Mouse (Mus musculus) midbrain, postnatal 0 days (tissue): ENCODE results near the gene Cadps. TPM values are rescaled to one million over a fixed set of nuclear protein-coding genes. Genes with fewer than 3 reads are reported as not detected.

Experiments used
- ATAC-seq: fragments of 200-750 bp; cut with Nextera tagmentation; 2 replicates; pipeline ENCODE4 v1.8.0; 2017; ENCODE audit warnings: moderate number of reproducible peaks, mild to moderate bottlenecking, moderate TSS enrichment, moderate library complexity; ENCODE audit not compliant: low FRiP score
- DNase-seq: peaks from one replicate; pipeline ENCODE4 v3.0.0-alpha.2; 2015; ENCODE audit warnings: low spot score
- H3K27ac ChIP-seq: fragments of 300-500 bp; sonication (generic); 2 replicates; pipeline ENCODE4 v1.5.1; 2014; ENCODE audit warnings: low read depth, mild to moderate bottlenecking, low read length, mixed read lengths
- H3K27me3 ChIP-seq: fragments of 300-500 bp; sonication (generic); 2 replicates; pipeline ENCODE4 v1.6.1; 2014; ENCODE audit warnings: low read length, control low read depth, mixed read lengths; ENCODE audit not compliant: insufficient read depth
- H3K36me3 ChIP-seq: fragments of 300-500 bp; sonication (generic); 2 replicates; pipeline ENCODE4 v1.6.1; 2014; ENCODE audit warnings: low read length, control low read depth, mixed read lengths; ENCODE audit not compliant: insufficient read depth
- H3K4me1 ChIP-seq: fragments of 300-500 bp; sonication (generic); 2 replicates; pipeline ENCODE4 v1.6.1; 2014; ENCODE audit warnings: mild to moderate bottlenecking, control low read depth, antibody characterized with exemption, low read length, mixed read lengths; ENCODE audit not compliant: insufficient read depth
- H3K4me2 ChIP-seq: fragments of 300-500 bp; sonication (generic); 2 replicates; pipeline ENCODE4 v1.6.1; 2014; ENCODE audit warnings: low read depth, mild to moderate bottlenecking, low read length, mixed read lengths; ENCODE audit not compliant: poor library complexity, severe bottlenecking
- H3K4me3 ChIP-seq: fragments of 300-500 bp; sonication (generic); 2 replicates; pipeline ENCODE4 v1.5.1; 2014; ENCODE audit warnings: low read depth, mild to moderate bottlenecking, low read length, moderate library complexity
- H3K9ac ChIP-seq: fragments of 300-500 bp; sonication (generic); replicated peaks from 2 replicates; pipeline ENCODE4 v1.6.1; 2014; ENCODE audit warnings: mild to moderate bottlenecking, low read length, moderate library complexity, mixed read lengths; ENCODE audit not compliant: poor library complexity, severe bottlenecking
- H3K9me3 ChIP-seq: fragments of 300-500 bp; sonication (generic); 2 replicates; pipeline ENCODE4 v1.6.1; 2016; ENCODE audit warnings: low read length, control low read depth
- CTCF ChIP-seq: IDR thresholded peaks from 2 replicates; pipeline ENCODE4 v1.5.1; 2016; ENCODE audit warnings: antibody characterized with exemption, mild to moderate bottlenecking
- WGBS: fragments of 180-500 bp; shearing (Covaris S2); extraction: QIAGEN DNeasy Blood & Tissue Kit; methylation state at CpG from one replicate; pipeline ENCODE4 v1.1.7; 2014; 5-methylcytosine and 5-hydroxymethylcytosine counted together
- polyA plus RNA-seq: library from polyadenylated mRNA; unstranded; fragments of >200 nt; fragmentation: Nextera tagmentation; extraction: Ambion mirVana; gene quantifications from 2 replicates; pipeline ENCODE4 v1.2.1, GENCODE M21; 2015
- total RNA-seq: library from RNA; depleted of rRNA; stranded (reverse); fragments of >200 nt; gene quantifications from 2 replicates; pipeline ENCODE4 v1.2.3, GENCODE M21; 2014

The Cadps gene
- total and polyA plus RNA-seq, 2 experiments from 2014 or later = 38.6 to 194 TPM

- WGBS = 62% methylated on average over 7 of the region's 7 CpGs
- Histone ChIP-seq H3K27ac (no peak overlapping the region), H3K4me2 (no peak overlapping the region), H3K4me3 (no peak overlapping the region), H3K27me3 (no peaks in the 10 kb centered on the region), H3K4me1 (0 out of 2 replicates have a peak, but pooled peaks cover 4% of the 10 kb centered on the region), H3K9me3 (no peaks in the 10 kb centered on the region), H3K9ac (no peak overlapping the region), H3K36me3 (no peaks in the 10 kb centered on the region)
- ATAC-seq (peak; percentile 53; the same call in 1 of the 2 replicates), DNase-seq (no peak)
- no peak for TF ChIP-seq CTCF
These were observed 263.8 kb downstream of the Cadps start for GRCm38 (mm10) chr14:12558920-12559573.

- no peak for TF ChIP-seq CTCF
- WGBS = 69% methylated on average over 2 of the region's 2 CpGs
- H3K27ac ChIP-seq = no peak overlapping the region
These were observed 268.4 kb downstream of the Cadps start for GRCm38 (mm10) chr14:12554486-12554885.

GRCm38 (mm10) chr14:12551353-12551752, 271.5 kb downstream of the Cadps start:
- TF ChIP-seq CTCF = no peak
- no peak for DNase-seq
- H3K9ac ChIP-seq = no peak overlapping the region
- H3K4me2 ChIP-seq = no peak overlapping the region
- H3K36me3 ChIP-seq = peaks cover 14% of the 10 kb centered on the region; the same call in 1 of the 2 replicates
- H3K27ac ChIP-seq = no peak overlapping the region
- no peaks in the 10 kb centered on the region for H3K27me3 ChIP-seq
- 48% methylated on average over 6 of the region's 6 CpGs for WGBS
- H3K9me3 ChIP-seq = no peaks in the 10 kb centered on the region
- H3K4me1 ChIP-seq = 0 out of 2 replicates have a peak, but pooled peaks cover 4% of the 10 kb centered on the region
- ATAC-seq = peak; percentile 35; the same call in 1 of the 2 replicates
- no peak overlapping the region for H3K4me3 ChIP-seq

More at GRCm38 (mm10) chr14:12554486-12554885, 268.4 kb downstream of the Cadps start:
- Histone ChIP-seq H3K9ac (no peak overlapping the region), H3K27me3 (no peaks in the 10 kb centered on the region), H3K4me1 (0 out of 2 replicates have a peak, but pooled peaks cover 4% of the 10 kb centered on the region), H3K9me3 (no peaks in the 10 kb centered on the region), H3K4me2 (no peak overlapping the region), H3K36me3 (no peaks in the 10 kb centered on the region), H3K4me3 (no peak overlapping the region)
- no peak for ATAC-seq
- DNase-seq = no peak

- H3K4me1 ChIP-seq = 0 out of 2 replicates have a peak, but pooled peaks cover 4% of the 10 kb centered on the region
- H3K27ac ChIP-seq = no peak overlapping the region
- no peak overlapping the region for H3K9ac ChIP-seq
- DNase-seq = no peak
- ATAC-seq = no peak
- no peak for TF ChIP-seq CTCF
- no peak overlapping the region for H3K4me2 ChIP-seq
- H3K4me3 ChIP-seq = no peak overlapping the region
- WGBS = 49% methylated on average over 5 of the region's 5 CpGs
- peaks cover 16% of the 10 kb centered on the region for H3K36me3 ChIP-seq
- no peaks in the 10 kb centered on the region for H3K27me3 ChIP-seq
- no peaks in the 10 kb centered on the region for H3K9me3 ChIP-seq
These were observed 271.9 kb downstream of the Cadps start for GRCm38 (mm10) chr14:12550931-12551330.

GRCm38 (mm10) chr14:12549290-12549689, 273.6 kb downstream of the Cadps start:
- no peak for ATAC-seq
- H3K9ac ChIP-seq = no peak overlapping the region

GRCm38 (mm10) chr14:12547496-12547895, 275.4 kb downstream of the Cadps start:
- no peaks in the 10 kb centered on the region for H3K27me3 ChIP-seq
- ATAC-seq = no peak
- no peak overlapping the region for H3K9ac ChIP-seq
- no peak for TF ChIP-seq CTCF
- H3K27ac ChIP-seq = no peak overlapping the region
- no peaks in the 10 kb centered on the region for H3K9me3 ChIP-seq
- no peak for DNase-seq
- 98% methylated on average over 4 of the region's 4 CpGs for WGBS
- no peak overlapping the region for H3K4me2 ChIP-seq
- no peak overlapping the region for H3K4me3 ChIP-seq
- peaks cover 24% of the 10 kb centered on the region for H3K36me3 ChIP-seq
- no peaks in the 10 kb centered on the region for H3K4me1 ChIP-seq

More at GRCm38 (mm10) chr14:12549290-12549689, 273.6 kb downstream of the Cadps start:
- no peak overlapping the region for H3K27ac ChIP-seq
- no peaks in the 10 kb centered on the region for H3K9me3 ChIP-seq
- 0 out of 2 replicates have a peak, but pooled peaks cover under 1% of the 10 kb centered on the region for H3K4me1 ChIP-seq
- TF ChIP-seq CTCF = peak; percentile 50
- H3K36me3 ChIP-seq = peaks cover 24% of the 10 kb centered on the region
- DNase-seq = no peak
- no peak overlapping the region for H3K4me2 ChIP-seq
- H3K27me3 ChIP-seq = no peaks in the 10 kb centered on the region
- no peak overlapping the region for H3K4me3 ChIP-seq
